Comparison of ENCODE assay signal across 17 mouse cellular contexts in genomic region chr13:117595183-117595532, GRCm38 (mm10). TPM values are rescaled to one million over a fixed set of nuclear protein-coding genes. Genes with fewer than 3 reads are reported as not detected.
A peak's percentile ranks its signal among the peaks of the same experiment; 100 is the strongest.
DNase-seq lines count a peak whose midpoint lies in the region; ATAC-seq and TF ChIP-seq lines count a peak whose summit lies in the region.
"Had no signal": no experiment of that assay in that cellular context is flagged by ENCODE, and none has a peak within 500 bp of the region (broad histone marks: within the 10 kb centered on the region; RNA-seq: fewer than 3 reads in every experiment).

No protein-coding gene starts in this region.

- WGBS in intestine, embryonic 15.5 days = 50% methylated on average over 3 of the region's 3 CpGs
- 43% methylated on average over 3 of the region's 3 CpGs for WGBS in intestine, postnatal 0 days
- 17% methylated on average over 3 of the region's 3 CpGs for WGBS in neural tube, embryonic 12.5 days
- WGBS in neural tube, embryonic 15.5 days = 18% methylated on average over 3 of the region's 3 CpGs

- peak; percentile 56 for ATAC-seq in intestine, embryonic 15.5 days
- no peak for ATAC-seq in intestine, postnatal 0 days
- 0 out of 2 replicates have a peak, but pooled peaks have one; percentile 54 for ATAC-seq in neural tube, embryonic 12.5 days (ENCODE audit: low FRiP score, low read depth)
- no peak for ATAC-seq in neural tube, embryonic 15.5 days (ENCODE audit: low FRiP score)
- ATAC-seq: forebrain, embryonic 13.5 days had no signal

- H3K4me2 ChIP-seq in intestine, embryonic 15.5 days (replicated peaks) = no peak overlapping the region
- H3K4me2 ChIP-seq in intestine, postnatal 0 days (replicated peaks; ENCODE audit: low read depth) = no peak overlapping the region
- H3K4me2 ChIP-seq in neural tube, embryonic 12.5 days (replicated peaks) = no peak overlapping the region
- no peak overlapping the region for H3K4me2 ChIP-seq in neural tube, embryonic 15.5 days
- H3K4me2 ChIP-seq: embryonic facial prominence, embryonic 13.5 days; forebrain, embryonic 13.5 days; heart, embryonic 12.5 days; hindbrain, embryonic 13.5 days had no signal

- H3K4me3 ChIP-seq in intestine, embryonic 15.5 days (replicated peaks) = no peak overlapping the region
- H3K4me3 ChIP-seq in intestine, postnatal 0 days (ENCODE audit: low read depth, low read length) = no peak overlapping the region
- no peak overlapping the region for H3K4me3 ChIP-seq in neural tube, embryonic 12.5 days
- no peak overlapping the region for H3K4me3 ChIP-seq in neural tube, embryonic 15.5 days (replicated peaks)
- H3K4me3 ChIP-seq: embryonic facial prominence, embryonic 13.5 days; forebrain, embryonic 13.5 days; gastrocnemius, adult 2 months; heart, embryonic 12.5 days; hindbrain, embryonic 13.5 days had no signal

- no peaks in the 10 kb centered on the region for H3K4me1 ChIP-seq in intestine, embryonic 15.5 days (replicated peaks)
- H3K4me1 ChIP-seq in intestine, postnatal 0 days (replicated peaks; ENCODE audit: control insufficient read depth, insufficient read depth, low read length) = no peaks in the 10 kb centered on the region
- H3K4me1 ChIP-seq in neural tube, embryonic 12.5 days = no peaks in the 10 kb centered on the region; the same call in 1 of the 2 replicates
- no peaks in the 10 kb centered on the region for H3K4me1 ChIP-seq in neural tube, embryonic 15.5 days
- H3K4me1 ChIP-seq: embryonic facial prominence, embryonic 13.5 days; forebrain, embryonic 13.5 days; heart, embryonic 12.5 days; hindbrain, embryonic 13.5 days had no signal

- no peaks in the 10 kb centered on the region for H3K9me3 ChIP-seq in intestine, embryonic 15.5 days
- no peaks in the 10 kb centered on the region for H3K9me3 ChIP-seq in intestine, postnatal 0 days (ENCODE audit: control insufficient read depth)
- H3K9me3 ChIP-seq in neural tube, embryonic 12.5 days = no peaks in the 10 kb centered on the region
- no peaks in the 10 kb centered on the region for H3K9me3 ChIP-seq in neural tube, embryonic 15.5 days (replicated peaks)
- H3K9me3 ChIP-seq: embryonic facial prominence, embryonic 13.5 days; forebrain, embryonic 13.5 days; heart, embryonic 12.5 days; hindbrain, embryonic 13.5 days had no signal

- no peak overlapping the region for H3K27ac ChIP-seq in intestine, embryonic 15.5 days
- no peak overlapping the region for H3K27ac ChIP-seq in intestine, postnatal 0 days (ENCODE audit: low read depth, low read length)
- no peak overlapping the region for H3K27ac ChIP-seq in neural tube, embryonic 12.5 days
- H3K27ac ChIP-seq in neural tube, embryonic 15.5 days (replicated peaks) = no peak overlapping the region
- H3K27ac ChIP-seq: embryonic facial prominence, embryonic 13.5 days; forebrain, embryonic 13.5 days; gastrocnemius, adult 2 months; hindbrain, embryonic 13.5 days had no signal

- no peak overlapping the region for H3K9ac ChIP-seq in intestine, embryonic 15.5 days
- H3K9ac ChIP-seq in intestine, postnatal 0 days (ENCODE audit: low read depth, low read length) = no peak overlapping the region
- no peak overlapping the region for H3K9ac ChIP-seq in neural tube, embryonic 12.5 days
- no peak overlapping the region for H3K9ac ChIP-seq in neural tube, embryonic 15.5 days (replicated peaks)
- H3K9ac ChIP-seq: embryonic facial prominence, embryonic 13.5 days; forebrain, embryonic 13.5 days; heart, embryonic 12.5 days; hindbrain, embryonic 13.5 days had no signal

- TF ChIP-seq CTCF in intestine, postnatal 0 days (IDR thresholded peaks at IDR 0.05; ENCODE audit: low read depth) = no peak

- peak; percentile 15 to 24 for DNase-seq in cerebellum, postnatal 14 days
- no peak for DNase-seq in cerebellum, postnatal 25 days
- no peak for DNase-seq in spleen, postnatal 4 days (ENCODE audit: low spot score in 2 of 2)
- DNase-seq: adrenal gland, postnatal 10 days; cerebellum, adult 18-20 months; cerebellum, postnatal 36 days; gastrocnemius, adult 2 months; gastrocnemius, postnatal 25 days; heart, postnatal 36 days had no signal

- no peaks in the 10 kb centered on the region for H3K27me3 ChIP-seq in intestine, embryonic 15.5 days (replicated peaks)
- no peaks in the 10 kb centered on the region for H3K27me3 ChIP-seq in intestine, postnatal 0 days (replicated peaks; ENCODE audit: control insufficient read depth, insufficient read depth, low read length)
- no peaks in the 10 kb centered on the region for H3K27me3 ChIP-seq in neural tube, embryonic 12.5 days (replicated peaks)
- H3K27me3 ChIP-seq in neural tube, embryonic 15.5 days (replicated peaks) = no peaks in the 10 kb centered on the region
- H3K27me3 ChIP-seq: embryonic facial prominence, embryonic 13.5 days; forebrain, embryonic 13.5 days; heart, embryonic 12.5 days; hindbrain, embryonic 13.5 days had no signal

- no peaks in the 10 kb centered on the region for H3K36me3 ChIP-seq in intestine, embryonic 15.5 days
- no peaks in the 10 kb centered on the region for H3K36me3 ChIP-seq in intestine, postnatal 0 days (ENCODE audit: control insufficient read depth, insufficient read depth)
- no peaks in the 10 kb centered on the region for H3K36me3 ChIP-seq in neural tube, embryonic 12.5 days
- H3K36me3 ChIP-seq in neural tube, embryonic 15.5 days = no peaks in the 10 kb centered on the region
- H3K36me3 ChIP-seq: embryonic facial prominence, embryonic 13.5 days; heart, embryonic 12.5 days; hindbrain, embryonic 13.5 days had no signal

RNA-seq across cellular contexts. Expression of gene Hcn1, which starts 7.0 kb away (rescaled TPM):
- polyA plus RNA-seq in intestine, embryonic 15.5 days (2015; fragmentation: Nextera tagmentation; extraction: Ambion mirVana) = 0.04 and 0.05 TPM in 2 replicates
- 0.17 and 0.26 TPM in 2 replicates for polyA plus RNA-seq in intestine, postnatal 0 days (2015; fragmentation: Nextera tagmentation; extraction: Ambion mirVana)
- 0.33 TPM in 2 replicates for polyA plus RNA-seq in neural tube, embryonic 12.5 days (2016; fragmentation: Nextera tagmentation; extraction: Ambion mirVana)
- 0.68 and 1.2 TPM in 2 replicates for polyA plus RNA-seq in neural tube, embryonic 15.5 days (2015; fragmentation: Nextera tagmentation; extraction: Ambion mirVana)

Comparison
In these comparisons a context has a peak if more than half of its experiments do, and no peak if none do; other contexts are left out.
1. DNase-seq: peak in cerebellum, postnatal 14 days (2 of 2); none in cerebellum, postnatal 25 days (0 of 2) and spleen, postnatal 4 days (0 of 2).
2. ATAC-seq: peak in intestine, embryonic 15.5 days (single experiment) and neural tube, embryonic 12.5 days (single experiment); none in intestine, postnatal 0 days (single experiment) and neural tube, embryonic 15.5 days (single experiment).